Mouse (Mus musculus): ENCODE data around the gene Tmc6.

- TF ChIP-seq CTCF (IDR thresholded peaks at IDR 0.05; ENCODE audit: borderline replicate concordance, insufficient read depth, low read depth, low read length) (no peak), POLR2A (IDR thresholded peaks at IDR 0.05; ENCODE audit: borderline replicate concordance, insufficient read depth, low read length) (no peak)
Measured at GRCm38 (mm10) chr11:117730490-117730838, 51.5 kb downstream of the Tmc6 start.
